Mouse (Mus musculus) cerebellum, adult 9-11 months (tissue): ENCODE measurements around the gene Setd3.
A peak's percentile ranks its signal among the peaks of the same experiment; 100 is the strongest.
"Not testable (repeated sequence)": the region's sequence is repeated elsewhere in the genome, so short reads cannot be mapped to it uniquely, and the experiment has no call there.

ENCODE experiments used
- DNase-seq: peaks from one replicate; pipeline ENCODE4 v3.0.0; 2022

Gene Setd3

GRCm38 (mm10) chr12:108135610-108136208 lies 43.4 kb downstream of the Setd3 start:
- DNase-seq = no peak

GRCm38 (mm10) chr12:108133181-108133580 lies 45.9 kb downstream of the Setd3 start:
- DNase-seq = no peak

GRCm38 (mm10) chr12:108132450-108133070 lies 46.6 kb downstream of the Setd3 start:
- peak; percentile 24 for DNase-seq

- DNase-seq = peak; percentile 70
Measured at GRCm38 (mm10) chr12:108121288-108121687, 57.8 kb downstream of the Setd3 start.

GRCm38 (mm10) chr12:108120434-108120833 lies 58.7 kb downstream of the Setd3 start:
- no peak for DNase-seq

- DNase-seq = no peak
Measured at GRCm38 (mm10) chr12:108119930-108120329, 59.2 kb downstream of the Setd3 start.

GRCm38 (mm10) chr12:108118902-108119531 lies 60.1 kb downstream of the Setd3 start:
- DNase-seq = no peak

GRCm38 (mm10) chr12:108118503-108118901 lies 60.6 kb downstream of the Setd3 start:
- no peak for DNase-seq

GRCm38 (mm10) chr12:108111191-108111590 lies 67.9 kb downstream of the Setd3 start:
- no peak for DNase-seq

GRCm38 (mm10) chr12:108110674-108111073 lies 68.4 kb downstream of the Setd3 start:
- DNase-seq = no peak

- DNase-seq = no peak
Measured at GRCm38 (mm10) chr12:108109732-108110131, 69.4 kb downstream of the Setd3 start.

GRCm38 (mm10) chr12:108108591-108108990 lies 70.5 kb downstream of the Setd3 start:
- not testable (repeated sequence) for DNase-seq

- no peak for DNase-seq
Measured at GRCm38 (mm10) chr12:108103292-108103691, 75.8 kb downstream of the Setd3 start.

- DNase-seq = no peak
Measured at GRCm38 (mm10) chr12:108102119-108102518, 77.0 kb downstream of the Setd3 start.

GRCm38 (mm10) chr12:108100181-108100580 lies 78.9 kb downstream of the Setd3 start:
- DNase-seq = no peak

- DNase-seq = no peak
Measured at GRCm38 (mm10) chr12:108098201-108098980, 80.7 kb downstream of the Setd3 start.

- no peak for DNase-seq
Measured at GRCm38 (mm10) chr12:108097643-108098042, 81.5 kb downstream of the Setd3 start.

GRCm38 (mm10) chr12:108088253-108088652 lies 90.9 kb downstream of the Setd3 start:
- DNase-seq = no peak

GRCm38 (mm10) chr12:108087489-108087888 lies 91.6 kb downstream of the Setd3 start:
- no peak for DNase-seq

- no peak for DNase-seq
Measured at GRCm38 (mm10) chr12:108078122-108078752, 100.9 kb downstream of the Setd3 start.

GRCm38 (mm10) chr12:108072907-108073306 lies 106.2 kb downstream of the Setd3 start:
- no peak for DNase-seq

- DNase-seq = no peak
Measured at GRCm38 (mm10) chr12:108070685-108071662, 108.1 kb downstream of the Setd3 start.
